Mouse (Mus musculus) heart, embryonic 12.5 days (tissue): ENCODE data around the gene Men1. TPM values are rescaled to one million over a fixed set of nuclear protein-coding genes. Genes with fewer than 3 reads are reported as not detected.

Experiments
- ATAC-seq: fragments of 200-750 bp; cut with Nextera tagmentation; 2 replicates; pipeline ENCODE4 v1.8.0; 2017; ENCODE audit warnings: moderate TSS enrichment, moderate library complexity; ENCODE audit not compliant: insufficient number of reproducible peaks, low FRiP score
- H3K27ac ChIP-seq: fragments of 300-500 bp; sonication (generic); 2 replicates; pipeline ENCODE4 v1.5.1; 2016; ENCODE audit warnings: mild to moderate bottlenecking, moderate library complexity; ENCODE audit not compliant: poor library complexity, severe bottlenecking
- H3K27me3 ChIP-seq: fragments of 300-500 bp; sonication (generic); replicated peaks from 2 replicates; pipeline ENCODE4 v1.6.1; 2016; ENCODE audit warnings: mild to moderate bottlenecking, moderate library complexity
- H3K36me3 ChIP-seq: fragments of 300-500 bp; sonication (generic); 2 replicates; pipeline ENCODE4 v1.6.1; 2016; ENCODE audit warnings: mild to moderate bottlenecking, moderate library complexity
- H3K4me1 ChIP-seq: fragments of 300-500 bp; sonication (generic); replicated peaks from 2 replicates; pipeline ENCODE4 v1.6.1; 2016; ENCODE audit warnings: mild to moderate bottlenecking
- H3K4me2 ChIP-seq: fragments of 300-500 bp; sonication (generic); 2 replicates; pipeline ENCODE4 v1.6.1; 2016; ENCODE audit warnings: mild to moderate bottlenecking, moderate library complexity
- H3K4me3 ChIP-seq: fragments of 300-500 bp; sonication (generic); 2 replicates; pipeline ENCODE4 v1.5.1; 2016; ENCODE audit warnings: mild to moderate bottlenecking
- H3K9ac ChIP-seq: fragments of 300-500 bp; sonication (generic); 2 replicates; pipeline ENCODE4 v1.6.1; 2016; ENCODE audit warnings: mild to moderate bottlenecking, moderate library complexity
- H3K9me3 ChIP-seq: fragments of 300-500 bp; sonication (generic); replicated peaks from 2 replicates; pipeline ENCODE4 v1.6.1; 2016; ENCODE audit warnings: mild to moderate bottlenecking, moderate library complexity
- WGBS: fragments of 180-500 bp; shearing (Covaris S2); methylation state at CpG from one replicate; pipeline ENCODE4 v1.1.7; 2016; 5-methylcytosine and 5-hydroxymethylcytosine counted together
- polyA plus RNA-seq: library from polyadenylated mRNA; unstranded; fragments of >200 nt; fragmentation: Nextera tagmentation; extraction: Ambion mirVana; gene quantifications from 2 replicates; pipeline ENCODE4 v1.2.1, GENCODE M21; 2016

The Men1 gene
- polyA plus RNA-seq, 1 experiment from 2014 or later = 48.7 TPM

GRCm38 (mm10) chr19:6373539-6374400 is 39.0 kb downstream of the Men1 start:
- Histone ChIP-seq H3K9me3 (no peaks in the 10 kb centered on the region), H3K27me3 (no peaks in the 10 kb centered on the region), H3K36me3 (peaks cover 94% of the 10 kb centered on the region), H3K4me2 (no peak overlapping the region), H3K4me1 (peaks cover 15% of the 10 kb centered on the region), H3K27ac (peak overlapping the region; percentile 17; the same call in 1 of the 2 replicates), H3K9ac (no peak overlapping the region), H3K4me3 (no peak overlapping the region)
- WGBS = 61% methylated on average over 12 of the region's 12 CpGs
- 0 out of 2 replicates have a peak, but pooled peaks have one; percentile 47 for ATAC-seq

DNA sequence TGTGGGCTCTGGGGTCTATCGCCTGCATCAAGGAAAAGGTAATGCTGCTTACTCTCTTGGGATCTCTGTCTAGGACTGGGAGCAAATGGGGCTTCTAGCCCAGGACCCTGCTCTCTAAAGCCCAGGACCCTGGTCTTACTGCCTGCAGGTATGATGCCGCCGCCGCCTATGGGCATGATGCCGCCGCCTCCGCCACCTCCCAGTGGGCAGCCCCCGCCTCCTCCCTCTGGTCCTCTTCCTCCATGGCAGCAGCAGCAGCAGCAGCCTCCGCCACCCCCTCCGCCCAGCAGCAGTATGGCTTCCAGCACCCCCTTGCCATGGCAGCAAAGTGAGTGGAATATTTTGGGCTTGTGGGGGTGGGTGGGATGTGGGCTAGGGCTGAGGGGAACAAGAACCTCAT is 39.8 kb downstream of the Men1 start:
- H3K4me3 ChIP-seq = no peak overlapping the region
- no peak overlapping the region for H3K27ac ChIP-seq
- no peak overlapping the region for H3K4me2 ChIP-seq
- no peak for ATAC-seq
- 96% methylated on average over 10 of the region's 10 CpGs for WGBS
- H3K27me3 ChIP-seq = no peaks in the 10 kb centered on the region
- H3K9ac ChIP-seq = no peak overlapping the region
- H3K9me3 ChIP-seq = no peaks in the 10 kb centered on the region
- H3K36me3 ChIP-seq = peaks cover 94% of the 10 kb centered on the region
- peaks cover 15% of the 10 kb centered on the region for H3K4me1 ChIP-seq

- 91% methylated on average over 41 of the region's 42 CpGs for WGBS
- Histone ChIP-seq H3K36me3 (peaks cover 89% of the 10 kb centered on the region), H3K9me3 (no peaks in the 10 kb centered on the region), H3K4me3 (no peak overlapping the region), H3K27me3 (no peaks in the 10 kb centered on the region), H3K4me1 (peaks cover 15% of the 10 kb centered on the region), H3K9ac (no peak overlapping the region), H3K27ac (no peak overlapping the region), H3K4me2 (no peak overlapping the region)
- 0 out of 2 replicates have a peak, but pooled peaks have one; percentile 12 for ATAC-seq
Measured at GRCm38 (mm10) chr19:6375423-6376254, 40.9 kb downstream of the Men1 start.

DNA sequence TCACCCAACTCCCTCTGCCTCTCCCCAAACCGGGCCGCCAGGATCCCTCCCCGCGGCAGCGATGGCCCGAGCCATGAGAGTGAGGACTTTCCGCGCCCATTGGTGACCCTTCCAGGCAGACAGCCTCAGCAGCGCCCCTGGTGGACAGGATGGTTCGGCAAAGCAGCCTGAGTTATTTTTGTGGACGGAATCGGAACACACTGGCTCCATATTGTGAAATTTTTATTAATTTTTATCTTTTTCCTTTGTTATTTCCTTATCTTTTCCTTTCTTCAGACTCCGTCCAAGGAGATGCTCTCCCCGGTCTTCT is 41.4 kb downstream of the Men1 start:
- WGBS = 82% methylated on average over 14 of the region's 14 CpGs
- H3K4me3 ChIP-seq = no peak overlapping the region
- H3K36me3 ChIP-seq = peaks cover 88% of the 10 kb centered on the region
- ATAC-seq = no peak
- peaks cover 15% of the 10 kb centered on the region for H3K4me1 ChIP-seq
- H3K27ac ChIP-seq = no peak overlapping the region
- no peaks in the 10 kb centered on the region for H3K9me3 ChIP-seq
- H3K9ac ChIP-seq = no peak overlapping the region
- H3K27me3 ChIP-seq = no peaks in the 10 kb centered on the region
- H3K4me2 ChIP-seq = no peak overlapping the region

DNA sequence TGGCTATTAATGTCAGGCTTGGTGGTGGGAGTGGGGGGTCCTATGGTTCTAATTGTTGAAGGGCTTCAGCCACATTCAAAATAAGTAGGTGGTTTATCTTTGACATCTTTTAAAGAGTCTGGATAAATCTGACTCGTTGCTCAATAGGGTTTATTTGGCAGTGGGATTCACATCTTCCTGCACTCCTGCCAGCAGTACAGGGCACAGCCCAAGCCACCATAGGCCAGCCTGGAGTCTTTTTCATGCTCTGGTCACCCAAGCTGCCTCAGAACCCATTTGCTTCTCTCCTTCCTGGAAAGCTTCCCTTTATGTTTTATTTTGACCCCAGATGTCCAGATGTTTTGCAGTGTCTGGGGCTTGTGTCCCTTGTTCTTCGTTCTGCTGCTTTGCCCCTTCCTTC is 41.9 kb downstream of the Men1 start:
- Histone ChIP-seq H3K4me3 (no peak overlapping the region), H3K36me3 (peaks cover 84% of the 10 kb centered on the region), H3K9me3 (no peaks in the 10 kb centered on the region), H3K4me1 (peaks cover 15% of the 10 kb centered on the region), H3K9ac (no peak overlapping the region), H3K27ac (no peak overlapping the region), H3K4me2 (no peak overlapping the region), H3K27me3 (no peaks in the 10 kb centered on the region)
- ATAC-seq = no peak
- 83% methylated on average over 2 of the region's 2 CpGs for WGBS

GRCm38 (mm10) chr19:6377327-6378040 is 42.7 kb downstream of the Men1 start:
- H3K9ac ChIP-seq = no peak overlapping the region
- H3K27ac ChIP-seq = peak overlapping the region; percentile 22; the same call in 1 of the 2 replicates
- H3K27me3 ChIP-seq = no peaks in the 10 kb centered on the region
- H3K36me3 ChIP-seq = peaks cover 76% of the 10 kb centered on the region
- no peak overlapping the region for H3K4me3 ChIP-seq
- ATAC-seq = no peak
- H3K9me3 ChIP-seq = no peaks in the 10 kb centered on the region
- peaks cover 23% of the 10 kb centered on the region for H3K4me1 ChIP-seq
- no peak overlapping the region for H3K4me2 ChIP-seq
- 72% methylated on average over 11 of the region's 11 CpGs for WGBS

DNA sequence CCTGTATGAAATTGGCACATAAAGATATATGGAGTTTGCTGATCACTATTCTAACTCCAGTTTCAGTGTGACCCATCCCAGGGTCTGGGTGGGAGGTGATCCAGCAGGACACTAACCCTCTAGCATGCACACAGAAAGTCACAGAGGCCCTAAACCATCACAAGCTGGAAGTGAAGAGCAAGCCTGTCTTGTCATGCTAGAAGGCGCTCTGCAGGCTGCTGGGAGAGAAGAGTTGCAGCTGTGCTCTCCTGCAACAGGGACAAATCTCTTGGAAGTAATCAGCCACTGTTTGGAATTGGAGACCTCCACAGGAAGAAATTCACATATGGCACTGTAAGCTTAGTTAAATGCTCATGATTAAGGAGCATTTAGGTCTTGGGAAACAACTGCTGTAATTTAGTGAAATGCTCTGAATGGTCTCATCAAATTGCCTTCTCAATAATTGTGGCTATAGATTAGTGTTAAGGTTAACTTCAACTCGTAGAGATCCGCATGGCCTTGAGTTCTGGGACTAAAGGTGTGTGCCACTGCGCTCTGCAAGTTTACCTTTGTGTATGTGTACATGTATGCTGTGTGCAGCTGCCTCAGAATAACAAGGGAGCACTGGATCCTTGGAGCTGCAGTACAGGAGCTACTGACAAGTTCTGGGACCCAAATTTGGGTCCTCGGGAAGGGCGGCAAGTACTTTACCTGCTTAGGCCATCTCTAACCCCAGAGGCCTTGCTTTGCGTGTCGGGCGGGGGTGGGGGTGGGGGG is 45.8 kb downstream of the Men1 start:
- WGBS = 92% methylated on average over 9 of the region's 9 CpGs

DNA sequence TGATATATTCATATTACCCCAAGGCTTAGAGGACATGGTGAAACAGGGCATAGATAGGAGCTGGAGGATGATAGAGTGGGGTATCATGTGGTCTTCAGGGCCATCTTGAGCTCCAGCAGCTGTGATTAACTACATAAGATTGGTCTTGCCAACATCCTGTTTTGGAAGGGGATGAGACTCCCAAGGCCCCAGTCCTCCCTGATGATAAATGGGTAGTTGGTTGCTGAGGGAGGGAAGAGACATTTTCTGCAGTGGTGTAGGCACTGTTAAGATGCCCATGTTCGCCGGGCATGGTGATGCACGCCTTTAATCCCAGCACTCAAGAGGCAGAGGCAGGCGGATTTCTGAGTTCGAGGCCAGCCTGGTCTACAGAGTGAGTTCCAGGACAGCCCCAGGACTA is 46.5 kb downstream of the Men1 start:
- Histone ChIP-seq H3K4me1 (peaks cover 53% of the 10 kb centered on the region), H3K36me3 (peaks cover 40% of the 10 kb centered on the region), H3K27me3 (no peaks in the 10 kb centered on the region), H3K9me3 (no peaks in the 10 kb centered on the region), H3K4me2 (no peak overlapping the region), H3K9ac (no peak overlapping the region), H3K4me3 (no peak overlapping the region), H3K27ac (no peak overlapping the region)
- no peak for ATAC-seq
- WGBS = 92% methylated on average over 5 of the region's 5 CpGs

More for the DNA sequence above, 45.8 kb downstream of the Men1 start:
- H3K9ac ChIP-seq = no peak overlapping the region
- H3K9me3 ChIP-seq = no peaks in the 10 kb centered on the region
- no peak overlapping the region for H3K4me3 ChIP-seq
- H3K4me2 ChIP-seq = no peak overlapping the region
- H3K27ac ChIP-seq = no peak overlapping the region
- H3K27me3 ChIP-seq = no peaks in the 10 kb centered on the region
- H3K4me1 ChIP-seq = peaks cover 47% of the 10 kb centered on the region
- no peak for ATAC-seq
- H3K36me3 ChIP-seq = peaks cover 46% of the 10 kb centered on the region

DNA sequence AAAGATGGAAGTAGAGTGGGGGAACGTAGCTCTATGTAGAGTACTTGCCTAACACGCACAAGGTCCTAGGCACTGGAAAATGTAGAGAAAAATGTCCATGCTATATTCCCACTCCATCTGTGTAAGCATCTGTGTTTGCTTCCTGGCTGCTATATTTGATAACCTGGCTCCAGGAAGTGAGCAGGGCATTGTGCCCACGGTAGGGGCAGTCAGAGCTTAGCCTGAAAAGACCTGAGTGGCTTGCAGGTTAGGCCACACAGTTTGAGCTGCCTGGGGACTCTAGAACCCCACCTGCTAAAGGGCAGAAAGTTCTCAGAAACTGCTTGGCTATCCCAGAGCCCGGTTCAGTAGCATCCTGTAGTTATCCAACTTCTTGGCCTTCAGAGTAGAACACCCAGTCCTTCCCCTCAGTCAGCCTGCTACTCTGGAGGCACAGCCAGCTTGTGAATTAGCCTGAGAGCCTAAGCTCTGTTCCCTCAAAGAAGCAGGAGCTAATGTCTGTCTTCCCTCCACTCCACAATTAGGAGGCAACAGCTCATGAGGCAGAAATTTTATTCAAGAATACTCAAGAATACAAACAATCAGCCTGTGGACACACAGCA is 47.6 kb downstream of the Men1 start:
- no peak overlapping the region for H3K4me3 ChIP-seq
- H3K27me3 ChIP-seq = no peaks in the 10 kb centered on the region
- no peaks in the 10 kb centered on the region for H3K9me3 ChIP-seq
- peaks cover 55% of the 10 kb centered on the region for H3K4me1 ChIP-seq
- 70% methylated on average over 4 of the region's 4 CpGs for WGBS
- H3K9ac ChIP-seq = no peak overlapping the region
- H3K27ac ChIP-seq = no peak overlapping the region
- H3K4me2 ChIP-seq = no peak overlapping the region
- H3K36me3 ChIP-seq = peaks cover 37% of the 10 kb centered on the region
- ATAC-seq = no peak

DNA sequence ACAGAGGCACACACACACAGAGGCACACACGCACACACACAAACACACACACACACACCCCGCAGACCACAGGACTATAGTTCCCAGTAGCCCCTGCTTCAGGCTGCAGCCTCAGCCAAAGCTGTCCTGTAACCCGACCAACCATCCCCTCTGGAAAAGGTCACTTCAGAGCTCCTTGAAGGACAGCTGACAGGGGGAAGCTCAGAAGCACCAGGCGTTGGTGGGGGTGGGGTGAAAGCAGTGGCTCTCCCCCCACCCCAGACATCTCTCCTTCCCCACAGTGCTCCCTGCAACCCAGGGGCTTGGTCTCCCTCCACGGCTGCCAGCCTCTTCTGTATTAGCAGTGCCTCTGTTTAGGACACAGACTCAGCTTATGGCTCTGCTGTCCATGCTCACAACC is 48.7 kb downstream of the Men1 start:
- Histone ChIP-seq H3K9ac (peak overlapping the region; percentile 37; the same call in 1 of the 2 replicates), H3K4me3 (no peak overlapping the region), H3K4me2 (peak overlapping the region; percentile 79), H3K9me3 (no peaks in the 10 kb centered on the region), H3K27me3 (no peaks in the 10 kb centered on the region), H3K4me1 (peaks cover 50% of the 10 kb centered on the region), H3K36me3 (peaks cover 34% of the 10 kb centered on the region), H3K27ac (peak overlapping the region; percentile 92)
- WGBS = 32% methylated on average over 5 of the region's 5 CpGs
- ATAC-seq = 0 out of 2 replicates have a peak, but pooled peaks have one; percentile 5
